Mouse (Mus musculus) limb, embryonic 10.5 days (tissue): ENCODE results near the gene Ubac2. TPM values are rescaled to one million over a fixed set of nuclear protein-coding genes. Genes with fewer than 3 reads are reported as not detected.
"Not testable (repeated sequence)": the region's sequence is repeated elsewhere in the genome, so short reads cannot be mapped to it uniquely, and the experiment has no call there.

Experiments used
- DNase-seq: peaks from one replicate; pipeline ENCODE4 v3.0.0-alpha.2; 2017; ENCODE audit warnings: low spot score
- H3K27ac ChIP-seq: fragments of 300-500 bp; sonication (generic); 2 replicates; pipeline ENCODE4 v1.5.1; 2016; ENCODE audit warnings: mild to moderate bottlenecking
- H3K27me3 ChIP-seq: fragments of 300-500 bp; sonication (generic); 2 replicates; pipeline ENCODE4 v1.6.1; 2016; ENCODE audit warnings: low read depth, mild to moderate bottlenecking; ENCODE audit not compliant: poor library complexity, severe bottlenecking
- H3K36me3 ChIP-seq: fragments of 300-500 bp; sonication (generic); 2 replicates; pipeline ENCODE4 v1.6.1; 2016; ENCODE audit warnings: mild to moderate bottlenecking, moderate library complexity
- H3K4me1 ChIP-seq: fragments of 300-500 bp; sonication (generic); 2 replicates; pipeline ENCODE4 v1.6.1; 2016
- H3K4me3 ChIP-seq: fragments of 300-500 bp; sonication (generic); 2 replicates; pipeline ENCODE4 v1.5.1; 2016; ENCODE audit warnings: mild to moderate bottlenecking, moderate library complexity
- H3K9me3 ChIP-seq: fragments of 300-500 bp; sonication (generic); replicated peaks from 2 replicates; pipeline ENCODE4 v1.6.1; 2016; ENCODE audit warnings: mild to moderate bottlenecking
- WGBS: fragments of 180-500 bp; shearing (Covaris S2); methylation state at CpG from one replicate; pipeline ENCODE4 v1.1.7; 2016; 5-methylcytosine and 5-hydroxymethylcytosine counted together
- polyA plus RNA-seq: library from polyadenylated mRNA; unstranded; fragments of >200 nt; fragmentation: Nextera tagmentation; extraction: Ambion mirVana; gene quantifications from 2 replicates; pipeline ENCODE4 v1.2.1, GENCODE M21; 2016

Ubac2 gene
- polyA plus RNA-seq, 1 experiment from 2014 or later = 73.4 TPM

DNA sequence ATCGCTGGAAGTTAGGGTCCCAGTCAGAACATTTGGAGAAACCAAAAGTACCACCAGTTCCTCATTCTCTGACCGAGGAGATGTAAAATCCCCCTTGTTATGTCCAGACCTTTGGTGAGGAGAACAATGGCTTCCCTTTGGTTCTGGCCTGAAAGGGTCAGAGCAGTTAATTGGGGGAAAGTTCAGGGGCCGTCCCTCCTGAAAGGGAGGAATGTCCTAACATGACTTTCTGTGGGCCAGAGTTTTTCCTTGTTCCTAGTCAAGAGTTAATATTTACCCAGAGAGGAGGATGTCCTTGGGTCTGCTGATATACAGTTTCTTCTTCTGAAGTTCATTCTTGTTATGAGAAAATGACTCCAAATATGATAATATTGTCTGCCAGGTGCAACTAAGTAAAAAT is 189.6 kb downstream of the Ubac2 start:
- not testable (repeated sequence) for H3K36me3 ChIP-seq, DNase-seq, H3K4me3 ChIP-seq, H3K27me3 ChIP-seq, H3K27ac ChIP-seq, H3K9me3 ChIP-seq, H3K4me1 ChIP-seq
- 75% methylated on average over 3 of the region's 3 CpGs for WGBS

DNA sequence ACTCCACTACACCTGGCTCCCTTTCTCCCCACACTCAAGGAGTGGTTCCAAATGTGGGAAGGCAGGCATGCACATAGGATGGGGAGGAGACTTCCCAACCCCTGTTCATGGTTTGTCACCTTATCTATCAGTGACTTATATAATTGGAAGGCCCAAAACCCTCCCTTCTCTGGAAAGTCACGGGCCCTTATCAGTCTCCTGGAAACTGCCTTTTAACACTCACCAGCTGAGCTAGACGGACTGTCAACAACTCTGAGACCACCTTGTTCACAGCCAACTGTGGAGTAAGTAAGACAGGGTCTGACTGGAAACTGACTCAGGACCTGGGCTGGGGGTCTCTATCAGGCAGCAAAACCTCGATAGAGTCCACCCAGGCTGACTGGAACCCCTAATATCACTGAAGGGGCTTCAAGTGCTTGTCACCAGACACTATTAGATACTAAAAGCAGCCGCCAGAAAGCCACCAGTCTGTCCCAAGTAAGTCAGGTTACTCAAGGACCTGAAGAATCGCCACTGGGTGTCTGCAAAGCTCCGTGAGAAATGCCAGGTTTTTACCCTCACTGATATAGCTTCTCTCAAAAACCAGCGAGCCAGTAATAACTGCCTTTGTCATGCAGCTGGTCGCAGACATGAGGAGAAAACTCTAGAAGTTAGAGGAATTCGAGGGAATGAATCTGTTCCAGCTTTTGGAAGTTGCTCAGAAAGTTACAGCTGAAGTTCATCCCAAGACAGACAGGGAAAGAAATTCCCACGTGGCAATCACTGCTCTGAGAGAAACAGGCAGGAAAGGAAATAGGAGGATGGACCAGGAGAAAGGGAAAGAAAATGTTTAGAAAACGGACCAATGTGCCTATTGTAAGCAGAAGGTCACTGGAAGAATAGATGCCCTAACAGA is 190.6 kb downstream of the Ubac2 start:
- Histone ChIP-seq H3K4me1 (0 out of 2 replicates have a peak, but pooled peaks cover 2% of the 10 kb centered on the region), H3K4me3 (no peak overlapping the region), H3K9me3 (no peaks in the 10 kb centered on the region), H3K27ac (no peak overlapping the region), H3K27me3 (no peaks in the 10 kb centered on the region), H3K36me3 (no peaks in the 10 kb centered on the region)
- WGBS = 73% methylated on average over 11 of the region's 11 CpGs
- DNase-seq = no peak

- DNase-seq = no peak
- 0 out of 2 replicates have a peak, but pooled peaks cover 2% of the 10 kb centered on the region for H3K4me1 ChIP-seq
- no peaks in the 10 kb centered on the region for H3K36me3 ChIP-seq
- no peaks in the 10 kb centered on the region for H3K27me3 ChIP-seq
- no peak overlapping the region for H3K4me3 ChIP-seq
- H3K27ac ChIP-seq = no peak overlapping the region
- WGBS = 86% methylated on average over 3 of the region's 3 CpGs
- H3K9me3 ChIP-seq = no peaks in the 10 kb centered on the region
These were observed 191.5 kb downstream of the Ubac2 start for GRCm38 (mm10) chr14:122069948-122070347.

Other genes with a start within 250 kb of the Ubac2 start
- 3.2 and 4.0 TPM in 2 replicates for gene Dock9, start 80.8 kb upstream of the Ubac2 start, polyA plus RNA-seq
- 0.19 and 0.29 TPM in 2 replicates for gene Gpr18, start 37.2 kb downstream of the Ubac2 start, polyA plus RNA-seq
- gene Gpr183, start 86.6 kb downstream of the Ubac2 start, polyA plus RNA-seq = 2.4 and 2.7 TPM in 2 replicates
- not detected in 2 replicates for gene Timm8a2, start 156.1 kb downstream of the Ubac2 start, polyA plus RNA-seq
- 102 and 115 TPM in 2 replicates for gene Tm9sf2, start 228.4 kb downstream of the Ubac2 start, polyA plus RNA-seq